Mouse (Mus musculus) limb, embryonic 11.5 days (tissue): ENCODE measurements around the gene Clec1a. TPM values are rescaled to one million over a fixed set of nuclear protein-coding genes. Genes with fewer than 3 reads are reported as not detected.

Source experiments
- polyA plus RNA-seq: library from polyadenylated mRNA; unstranded; fragments of >200 nt; fragmentation: Nextera tagmentation; extraction: Ambion mirVana; gene quantifications from 2 replicates; pipeline ENCODE4 v1.2.1, GENCODE M21; 2014

Gene Clec1a
- polyA plus RNA-seq, 1 experiment from 2014 or later, result 1.6 TPM

Other genes starting within 250 kb of the Clec1a start
- gene Cd69, start 176.6 kb downstream of the Clec1a start, polyA plus RNA-seq, result 0.11 and 0.28 TPM in 2 replicates
- gene 4922502D21Rik, start 120.2 kb downstream of the Clec1a start, polyA plus RNA-seq, result not detected in 2 replicates
- gene Clec12a, start 109.3 kb downstream of the Clec1a start, polyA plus RNA-seq, result 0.14 and 0.29 TPM in 2 replicates
- gene Clec12b, start 66.1 kb downstream of the Clec1a start, polyA plus RNA-seq, result not detected in 2 replicates
- gene Clec1b, start 54.7 kb downstream of the Clec1a start, polyA plus RNA-seq, result 6.0 and 6.6 TPM in 2 replicates
- 0.41 and 0.44 TPM in 2 replicates for gene Clec9a, start 43.1 kb downstream of the Clec1a start, polyA plus RNA-seq
- gene Olr1, start 55.2 kb upstream of the Clec1a start, polyA plus RNA-seq, result 0.38 TPM in 1 of 2 replicates, not detected in the other
- not detected in 2 replicates for gene Tmem52b, start 60.6 kb upstream of the Clec1a start, polyA plus RNA-seq
- gene Gabarapl1, start 81.2 kb upstream of the Clec1a start, polyA plus RNA-seq, result 11.7 and 12.2 TPM in 2 replicates
- not detected in 2 replicates for gene Klre1, start 125.9 kb upstream of the Clec1a start, polyA plus RNA-seq
- gene Klrd1, start 139.8 kb upstream of the Clec1a start, polyA plus RNA-seq, result not detected in 2 replicates
- not detected in 2 replicates for gene Klrk1, start 171.9 kb upstream of the Clec1a start, polyA plus RNA-seq
- gene Klrc3, start 191.3 kb upstream of the Clec1a start, polyA plus RNA-seq, result not detected in 2 replicates
- gene Klrc2, start 208.7 kb upstream of the Clec1a start, polyA plus RNA-seq, result not detected in 2 replicates
- gene Klrc1, start 227.0 kb upstream of the Clec1a start, polyA plus RNA-seq, result not detected in 2 replicates